Mouse (Mus musculus) MEL (cell line): ENCODE measurements around the gene Ahcy.

Experiments used
- CTCF ChIP-seq, 3 experiments: IDR thresholded peaks in 2 of 3; conservative IDR thresholded peaks in 1 of 3; 2 replicates each; pipeline ENCODE4 v1.5.1; 2011 to 2012; ENCODE audit warnings: low read length in 3 of 3, low read depth in 2 of 3, mild to moderate bottlenecking in 2 of 3, improper control_type of control experiment in 1 of 3, inconsistent platforms in 1 of 3, mixed read lengths in 1 of 3, moderate library complexity in 1 of 3; ENCODE audit not compliant: control insufficient read depth in 1 of 3, insufficient read depth in 1 of 3, poor library complexity in 1 of 3, severe bottlenecking in 1 of 3
- HCFC1 ChIP-seq: IDR thresholded peaks from 2 replicates; pipeline ENCODE4 v1.6.1; 2012; ENCODE audit warnings: low read depth, mild to moderate bottlenecking, inconsistent platforms, low read length, improper control_type of control experiment, moderate library complexity
- KAT2A ChIP-seq: conservative IDR thresholded peaks from 2 replicates; pipeline ENCODE4 v1.6.1; 2012; ENCODE audit warnings: low read depth, low read length, improper control_type of control experiment, inconsistent platforms
- NRF1 ChIP-seq: IDR thresholded peaks from 2 replicates; pipeline ENCODE4 v1.6.1; 2014; ENCODE audit warnings: low read depth, mild to moderate bottlenecking, inconsistent platforms, low read length, improper control_type of control experiment, moderate library complexity; ENCODE audit not compliant: poor library complexity, insufficient read depth, severe bottlenecking
- POLR2A ChIP-seq, 2 experiments: IDR thresholded peaks; 2 replicates each; pipeline ENCODE4 v1.6.1; 2011 to 2012; ENCODE audit warnings: low read length in 2 of 2, mild to moderate bottlenecking in 2 of 2, control low read depth in 1 of 2, improper control_type of control experiment in 1 of 2, low read depth in 1 of 2, moderate library complexity in 1 of 2; ENCODE audit not compliant: control insufficient read depth in 1 of 2, insufficient read depth in 1 of 2, poor library complexity in 1 of 2
- POLR2AphosphoS5 ChIP-seq: IDR thresholded peaks from 2 replicates; pipeline ENCODE4 v1.6.1; 2012; ENCODE audit warnings: low read depth, borderline replicate concordance, mild to moderate bottlenecking, inconsistent platforms, low read length, moderate library complexity, mixed read lengths
- SIN3A ChIP-seq: IDR thresholded peaks from 2 replicates; pipeline ENCODE4 v1.6.1; 2012; ENCODE audit warnings: low read length, improper control_type of control experiment, inconsistent platforms
- TAL1 ChIP-seq: IDR thresholded peaks from 2 replicates; pipeline ENCODE4 v1.6.1; 2012; ENCODE audit warnings: mild to moderate bottlenecking, inconsistent platforms, low read length, moderate library complexity, mixed read lengths
- TCF12 ChIP-seq: IDR thresholded peaks from 2 replicates; pipeline ENCODE4 v1.6.1; 2014; ENCODE audit warnings: low read depth, mild to moderate bottlenecking, inconsistent platforms, low read length, improper control_type of control experiment, moderate library complexity
- USF1 ChIP-seq: IDR thresholded peaks from 2 replicates; pipeline ENCODE4 v1.6.1; 2014; ENCODE audit warnings: low read depth, mild to moderate bottlenecking, inconsistent platforms, low read length, improper control_type of control experiment, moderate library complexity

DNA sequence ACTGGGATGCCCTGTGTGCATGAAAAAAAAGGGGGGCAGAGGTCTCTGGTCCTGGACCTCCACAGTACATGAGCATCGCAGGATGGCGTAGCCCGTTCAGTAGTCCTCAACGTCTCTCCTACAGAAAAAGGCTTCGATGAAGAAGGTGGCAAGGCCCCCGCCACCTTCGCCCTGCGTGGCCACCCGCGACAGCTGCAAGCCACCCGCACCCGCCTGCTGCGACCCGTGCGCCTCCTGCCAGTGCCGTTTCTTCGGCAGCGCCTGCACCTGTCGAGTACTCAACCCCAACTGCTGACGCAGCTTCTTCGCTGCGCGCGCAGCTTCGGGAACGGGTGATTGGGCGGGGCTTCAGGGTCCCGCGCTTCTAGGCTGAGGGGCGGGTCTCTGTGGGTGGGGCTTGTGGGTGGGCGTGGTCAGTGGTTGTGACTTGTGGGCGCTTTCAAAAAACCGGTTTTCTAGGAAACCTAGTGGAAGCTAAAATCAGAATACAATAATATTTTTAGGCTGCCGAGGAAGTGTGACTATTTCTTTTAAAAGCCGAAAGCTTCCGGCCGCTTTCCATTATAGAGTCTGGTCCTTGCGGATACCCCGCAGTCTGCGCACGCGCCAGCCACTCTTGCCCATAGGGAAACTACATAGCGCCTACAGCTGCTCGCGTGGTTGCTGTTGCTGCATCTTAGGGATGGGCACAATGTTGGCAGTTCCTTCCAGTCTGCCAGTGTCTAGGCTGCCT, 23.6 kb downstream of the Ahcy start:
- TF ChIP-seq HCFC1 (peak; percentile 73), CTCF (IDR thresholded peaks at IDR 0.05 in 2 of 3, conservative IDR thresholded peaks at IDR 0.05 in 1 of 3; ENCODE audit: control insufficient read depth in 1 of 3, insufficient read depth in 1 of 3, low read depth in 2 of 3, low read length in 3 of 3, poor library complexity in 1 of 3, severe bottlenecking in 1 of 3) (no peak), POLR2A (IDR thresholded peaks at IDR 0.05; ENCODE audit: control insufficient read depth in 1 of 2, insufficient read depth in 1 of 2, low read depth in 1 of 2, low read length in 2 of 2, poor library complexity in 1 of 2) (peak; percentile 94 to 97), NRF1 (peak; percentile 71), KAT2A (no peak; the same call in 1 of the 2 replicates), TAL1 (no peak), SIN3A (peak; percentile 81), POLR2AphosphoS5 (no peak), TCF12 (peak; percentile 88), USF1 (no peak)
